Mouse (Mus musculus): Measurements from ENCODE around the gene Tulp3.

Tulp3 gene

GRCm38 (mm10) chr6:128355726-128356416, at the start of gene Tulp3:
Gene Tulp3, minus strand, starts transcription at chr6:128355851.
- TF ChIP-seq GATA4 (IDR thresholded peaks at IDR 0.05; ENCODE audit: insufficient replicate concordance, low read length), result no peak

DNA sequence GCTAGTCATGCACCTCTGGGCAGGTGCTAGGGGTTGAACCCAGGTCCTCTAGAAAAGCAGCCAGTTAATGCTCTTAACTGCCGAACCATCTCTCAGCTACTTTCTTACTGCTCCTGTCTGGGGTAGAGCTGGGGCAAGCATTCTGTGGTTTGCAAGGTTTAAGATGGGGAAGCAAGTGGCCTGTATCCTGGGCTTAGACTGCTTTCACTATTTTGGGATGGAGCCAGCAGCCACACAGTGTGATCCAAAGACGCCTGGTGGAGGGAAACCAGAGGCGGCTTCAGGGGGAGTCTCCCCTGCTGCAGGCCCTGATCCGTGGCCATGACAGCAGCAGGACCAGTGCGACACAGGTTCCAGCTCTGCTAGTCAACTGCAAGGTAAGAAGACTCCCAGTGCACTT, 49.1 kb upstream of the Tulp3 start:
- TF ChIP-seq GATA4 (IDR thresholded peaks at IDR 0.05; ENCODE audit: insufficient replicate concordance, low read length), result no peak

DNA sequence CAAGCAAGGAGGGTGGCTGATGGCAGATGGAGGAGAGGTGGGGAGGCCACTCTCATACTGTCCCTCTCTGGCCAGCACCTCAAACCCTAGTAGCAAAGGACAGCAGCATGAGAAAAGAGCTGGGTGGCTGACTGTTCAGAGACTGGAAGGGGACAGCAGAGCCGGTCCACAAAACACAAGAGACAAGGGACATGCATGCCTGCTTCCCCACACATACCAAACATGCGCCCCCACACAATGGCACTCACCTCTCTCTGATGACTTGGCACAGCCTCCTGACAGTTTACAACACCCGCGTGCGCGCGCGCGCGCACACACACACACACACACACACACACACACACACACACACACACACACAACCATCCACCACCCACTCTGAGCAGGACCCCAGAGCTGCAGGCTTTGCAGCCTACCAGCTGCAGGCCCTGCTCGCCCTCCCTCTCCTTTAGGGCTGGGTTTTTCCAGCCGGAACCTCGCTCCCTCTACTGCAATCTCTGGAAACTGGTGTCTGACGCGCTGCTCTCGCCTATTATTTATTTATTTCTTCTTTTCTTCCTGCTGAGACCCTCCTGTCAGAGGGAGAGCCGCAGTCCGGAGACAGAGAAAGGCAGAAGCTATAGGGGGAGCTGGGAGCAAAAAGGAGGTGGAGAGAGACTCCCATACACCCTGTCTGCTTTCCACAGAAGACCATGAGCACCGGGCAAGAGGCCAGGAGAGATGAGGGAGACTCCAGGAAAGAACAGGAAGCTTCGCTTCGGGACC, 44.0 kb upstream of the Tulp3 start:
- TF ChIP-seq GATA4 (IDR thresholded peaks at IDR 0.05; ENCODE audit: insufficient replicate concordance, low read length), result no peak

DNA sequence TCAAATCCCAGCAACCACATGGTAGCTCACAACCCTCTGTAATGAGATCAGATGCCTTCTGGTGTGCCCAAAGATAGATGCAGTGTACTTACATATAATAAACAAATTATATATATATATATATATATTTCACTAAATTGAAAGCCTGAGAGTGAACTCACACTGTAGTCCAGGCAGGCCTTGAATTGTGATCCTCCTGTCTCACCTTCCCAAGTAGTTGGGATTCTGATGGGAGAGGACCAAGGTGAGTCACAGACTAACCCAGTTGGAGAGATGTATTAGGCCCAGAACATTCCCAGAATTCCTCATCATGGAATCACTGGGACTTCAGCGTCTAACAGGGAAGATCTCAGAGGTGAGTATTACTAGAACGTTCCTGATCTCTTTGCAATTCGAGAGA, 43.3 kb upstream of the Tulp3 start, which contains the start of gene Nrip2:
TSS of gene Nrip2 (plus strand) at position 301 of the 400 bp plus-strand sequence.
- no peak for TF ChIP-seq GATA4 (IDR thresholded peaks at IDR 0.05; ENCODE audit: insufficient replicate concordance, low read length)

DNA sequence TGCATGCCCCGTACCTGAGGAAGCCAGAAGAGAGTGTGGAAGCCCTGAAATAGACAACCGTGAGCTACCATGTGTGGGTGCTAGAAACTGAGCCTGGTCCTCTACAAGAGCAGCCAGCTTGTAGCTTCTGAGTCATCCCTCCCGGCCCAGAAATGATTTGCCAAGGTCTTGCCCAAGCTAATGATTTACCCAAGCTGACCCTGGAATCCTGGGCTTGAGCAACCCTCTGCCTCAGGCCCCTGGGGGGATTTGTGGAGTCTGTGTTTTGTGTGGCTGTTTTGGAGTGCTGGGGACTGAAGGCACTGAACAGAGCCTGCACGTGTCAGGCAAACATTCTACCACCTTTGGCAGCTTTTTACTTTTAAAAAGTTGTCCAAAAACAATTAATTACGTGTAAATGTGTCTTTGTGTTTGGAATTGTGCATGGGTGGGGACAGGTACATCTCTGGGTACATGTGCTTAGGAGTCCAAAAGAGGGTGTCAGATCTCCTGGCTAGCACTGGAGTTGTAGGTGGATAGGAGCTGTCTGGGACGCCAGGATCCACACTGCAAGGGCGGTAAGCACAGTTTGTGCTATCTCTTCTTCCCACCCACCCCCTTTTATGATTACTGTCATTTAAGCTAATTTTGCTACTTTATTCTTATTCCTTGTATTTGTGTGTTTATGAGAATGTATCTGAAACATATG, 42.1 kb upstream of the Tulp3 start:
- no peak for TF ChIP-seq GATA4 (IDR thresholded peaks at IDR 0.05; ENCODE audit: insufficient replicate concordance, low read length)

- no peak for TF ChIP-seq GATA4 (IDR thresholded peaks at IDR 0.05; ENCODE audit: insufficient replicate concordance, low read length)
These were observed 35.0 kb upstream of the Tulp3 start for GRCm38 (mm10) chr6:128390683-128391082.

DNA sequence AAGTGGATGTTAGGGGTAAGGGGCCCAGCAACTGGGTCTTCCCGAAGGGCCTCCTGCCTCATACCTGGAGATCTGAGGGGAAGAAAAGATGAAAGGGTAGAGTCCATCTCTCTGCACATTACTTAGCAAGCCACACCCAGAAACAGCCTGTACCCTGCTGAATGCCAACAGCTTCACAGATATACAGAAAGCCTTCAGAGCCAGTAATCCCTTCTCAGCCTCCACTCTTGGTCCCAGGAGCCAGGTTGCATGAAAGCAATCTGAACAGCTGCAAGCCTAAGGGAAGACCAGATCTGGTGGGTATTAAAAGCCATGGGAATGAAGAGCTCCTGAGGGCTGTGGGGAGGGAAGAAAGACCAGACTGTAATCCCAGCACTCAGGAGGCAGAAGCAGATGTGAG, 33.5 kb upstream of the Tulp3 start:
- no peak for TF ChIP-seq GATA4 (IDR thresholded peaks at IDR 0.05; ENCODE audit: insufficient replicate concordance, low read length)

GRCm38 (mm10) chr6:128385026-128385425, 29.4 kb upstream of the Tulp3 start:
- TF ChIP-seq GATA4 (IDR thresholded peaks at IDR 0.05; ENCODE audit: insufficient replicate concordance, low read length), result no peak

DNA sequence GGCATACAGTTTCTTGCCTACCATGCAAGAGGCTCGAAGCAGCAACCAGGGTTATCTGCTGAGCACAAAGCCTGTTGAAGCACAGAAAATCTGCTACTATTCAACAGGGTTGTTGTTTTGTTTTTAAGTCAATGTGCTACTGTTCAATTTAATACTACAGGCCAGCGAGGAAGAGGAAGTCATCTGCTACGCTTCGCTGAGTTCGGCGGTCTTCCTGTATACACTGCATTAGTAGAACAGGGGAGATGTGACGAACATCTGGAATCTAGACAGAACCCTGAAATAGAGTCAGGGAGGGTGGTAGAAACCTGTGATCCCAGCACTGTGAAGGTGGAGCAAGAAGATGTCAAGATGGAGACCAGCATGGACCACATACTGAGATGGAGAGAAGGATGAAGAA, 28.1 kb upstream of the Tulp3 start:
- no peak for TF ChIP-seq GATA4 (IDR thresholded peaks at IDR 0.05; ENCODE audit: insufficient replicate concordance, low read length)

DNA sequence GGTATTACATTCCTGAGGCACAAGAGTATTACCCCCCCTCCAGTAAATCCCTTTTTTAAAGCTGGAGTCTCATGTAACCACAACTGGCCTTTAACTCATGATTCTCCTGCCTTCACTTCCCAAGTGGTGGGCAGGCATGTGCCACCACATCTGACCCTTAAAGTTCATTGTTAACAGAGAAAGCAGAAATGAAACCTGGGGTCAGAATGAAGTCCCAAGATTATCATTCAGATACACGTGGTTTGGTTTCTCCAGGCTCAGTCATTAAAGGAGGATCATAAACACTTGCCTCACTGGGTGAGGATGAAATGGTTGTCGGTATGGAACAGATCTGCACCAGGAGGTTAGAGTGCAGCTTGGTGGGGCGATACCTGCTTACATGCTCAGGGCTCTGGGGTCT, 25.6 kb upstream of the Tulp3 start:
- TF ChIP-seq GATA4 (IDR thresholded peaks at IDR 0.05; ENCODE audit: insufficient replicate concordance, low read length), result no peak

DNA sequence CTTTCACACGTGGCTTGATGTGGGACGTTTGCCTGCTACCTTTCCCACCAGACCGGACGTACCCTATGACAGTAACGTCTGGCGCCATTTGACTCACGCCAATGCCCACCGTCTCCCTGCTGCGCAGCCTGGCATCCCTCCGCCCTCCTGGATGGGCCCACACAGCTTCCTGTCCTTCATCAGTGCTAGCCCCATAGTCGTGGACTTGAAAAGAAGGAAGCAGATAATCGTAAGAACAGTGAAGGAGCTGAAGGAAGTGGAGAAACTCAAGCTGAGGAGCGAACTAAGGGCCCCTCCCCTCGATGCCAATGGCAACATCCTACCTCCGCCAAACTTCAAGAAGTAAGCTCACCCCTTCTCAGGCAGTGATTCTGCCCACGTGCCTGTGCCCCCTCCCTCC, 24.0 kb upstream of the Tulp3 start:
- TF ChIP-seq GATA4 (IDR thresholded peaks at IDR 0.05; ENCODE audit: insufficient replicate concordance, low read length), result no peak

DNA sequence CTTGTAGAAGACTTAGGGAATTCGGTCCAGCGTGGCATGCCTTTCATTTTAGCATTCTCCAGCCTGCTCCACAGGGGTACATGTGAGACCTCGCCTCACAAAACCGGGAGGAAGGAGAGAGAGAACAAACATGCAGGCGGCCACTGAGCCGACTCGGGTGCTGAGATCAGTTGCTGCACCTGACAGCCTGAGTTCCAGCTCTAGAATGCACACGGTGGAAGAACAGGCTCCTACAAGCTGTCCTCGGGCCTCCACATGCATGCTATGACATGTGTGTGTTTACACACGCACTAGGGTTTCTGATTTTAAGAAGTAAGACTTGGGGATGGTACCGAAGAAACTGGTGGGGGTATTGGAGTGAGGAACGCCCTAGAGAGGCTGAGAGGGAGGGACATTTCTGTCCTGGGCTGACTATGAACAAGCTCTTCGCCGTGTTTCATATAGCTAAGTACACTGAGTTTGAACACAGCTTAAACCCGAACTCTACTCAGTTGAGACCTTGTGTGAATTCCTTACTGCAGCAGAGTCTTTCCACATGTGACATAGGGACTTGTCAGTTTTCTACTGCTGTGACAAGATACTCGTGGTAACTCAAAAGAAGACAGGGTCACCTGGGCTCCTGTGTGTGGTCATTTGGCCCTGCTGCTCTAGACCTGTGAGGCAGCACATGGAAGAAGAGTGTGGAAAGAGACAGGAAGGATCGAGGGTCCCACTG, 20.9 kb upstream of the Tulp3 start:
- TF ChIP-seq GATA4 (IDR thresholded peaks at IDR 0.05; ENCODE audit: insufficient replicate concordance, low read length), result no peak

- TF ChIP-seq GATA4 (IDR thresholded peaks at IDR 0.05; ENCODE audit: insufficient replicate concordance, low read length), result no peak
These were observed 19.5 kb upstream of the Tulp3 start, which contains the start of the genes Tex52 and Gm44596 for GRCm38 (mm10) chr6:128375192-128375591. Gene Tex52, plus strand, starts transcription at chr6:128375456. Gene Gm44596, plus strand, starts transcription at chr6:128375503.

DNA sequence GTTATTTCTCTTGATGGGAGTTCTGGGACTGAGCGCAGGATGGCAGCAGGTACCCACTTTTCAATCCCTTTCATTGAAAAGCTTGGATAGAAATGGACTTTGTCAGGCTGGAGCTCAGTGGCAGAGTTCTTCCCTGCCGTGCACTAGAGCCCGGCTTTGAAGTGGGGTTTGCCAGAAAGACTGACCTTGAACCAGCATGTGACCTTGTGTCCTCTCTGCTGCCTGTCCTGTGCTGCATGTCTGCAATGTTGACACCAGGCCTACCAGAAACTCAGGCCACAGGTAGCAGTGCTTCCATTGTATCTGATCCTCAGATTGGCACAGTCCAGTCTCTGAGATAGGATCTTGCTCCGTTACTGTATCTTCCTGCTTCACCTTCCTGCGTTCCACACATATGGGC, 14.4 kb upstream of the Tulp3 start:
- no peak for TF ChIP-seq GATA4 (IDR thresholded peaks at IDR 0.05; ENCODE audit: insufficient replicate concordance, low read length)

DNA sequence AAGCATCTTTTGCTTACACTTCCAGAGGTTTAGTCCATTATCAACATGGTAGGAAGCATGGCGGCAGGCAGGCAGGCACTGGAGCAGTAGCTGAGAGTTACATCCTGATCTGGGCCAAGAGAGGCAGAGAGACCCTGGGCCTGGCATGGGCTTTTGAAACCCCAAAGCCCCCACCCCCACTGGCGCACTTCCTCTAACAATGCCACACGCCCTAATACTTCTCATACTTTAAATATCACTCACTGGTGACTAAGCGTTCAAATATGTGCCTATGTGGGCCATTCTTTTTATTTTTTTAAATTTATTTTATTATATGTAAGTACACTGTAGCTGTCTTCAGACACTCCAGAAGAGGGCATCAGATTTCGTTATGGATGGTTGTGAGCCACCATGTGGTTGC, 10.8 kb upstream of the Tulp3 start:
- TF ChIP-seq GATA4 (IDR thresholded peaks at IDR 0.05; ENCODE audit: insufficient replicate concordance, low read length), result no peak
